Mouse (Mus musculus) G1E (cell line): ENCODE measurements around the gene 4930568D16Rik. TPM values are rescaled to one million over a fixed set of nuclear protein-coding genes. Genes with fewer than 3 reads are reported as not detected.
A peak's percentile ranks its signal among the peaks of the same experiment; 100 is the strongest.

Source experiments
- ATAC-seq: 2 replicates; pipeline ENCODE4 v1.8.0; 2016; ENCODE audit warnings: mild to moderate bottlenecking; ENCODE audit not compliant: insufficient number of reproducible peaks, poor library complexity, low FRiP score, severe bottlenecking; ENCODE audit errors: extremely low read depth
- DNase-seq: peaks from one replicate; pipeline ENCODE4 v3.0.0; 2012; ENCODE audit warnings: low spot score
- H3K27me3 ChIP-seq: 2 replicates; pipeline ENCODE4 v1.6.1; 2012; ENCODE audit warnings: mild to moderate bottlenecking, low read length, inconsistent platforms; ENCODE audit not compliant: insufficient read depth
- H3K36me3 ChIP-seq: replicated peaks from 2 replicates; pipeline ENCODE3; 2012; ENCODE audit warnings: mild to moderate bottlenecking, inconsistent platforms
- H3K4me1 ChIP-seq: 2 replicates; pipeline ENCODE4 v1.6.1; 2012; ENCODE audit warnings: low read depth, low read length, inconsistent platforms, mixed read lengths; ENCODE audit not compliant: insufficient read depth
- H3K4me3 ChIP-seq: 2 replicates; pipeline ENCODE4 v1.5.1; 2012; ENCODE audit warnings: low read depth, mild to moderate bottlenecking, inconsistent platforms, low read length, moderate library complexity, mixed read lengths
- H3K9me3 ChIP-seq: replicated peaks from 2 replicates; pipeline ENCODE4 v1.6.1; 2012; ENCODE audit warnings: inconsistent platforms
- CTCF ChIP-seq: IDR thresholded peaks from 2 replicates; pipeline ENCODE4 v1.5.1; 2012; ENCODE audit warnings: low read depth, low read length, inconsistent platforms, mixed read lengths
- GATA1 ChIP-seq: IDR thresholded peaks from 2 replicates; pipeline ENCODE4 v1.6.1; 2012; ENCODE audit warnings: borderline replicate concordance, low read length, inconsistent platforms, mixed read lengths
- GATA2 ChIP-seq: IDR thresholded peaks from 2 replicates; pipeline ENCODE4 v1.6.1; 2012; ENCODE audit warnings: low read depth, low read length, inconsistent platforms, borderline replicate concordance
- POLR2AphosphoS5 ChIP-seq: IDR thresholded peaks from 2 replicates; pipeline ENCODE4 v1.6.1; 2012; ENCODE audit warnings: low read depth, low read length, inconsistent platforms; ENCODE audit not compliant: insufficient replicate concordance
- TAL1 ChIP-seq: conservative IDR thresholded peaks from 2 replicates; pipeline ENCODE4 v1.6.1; 2012; ENCODE audit warnings: low read depth, low read length, inconsistent platforms, mixed read lengths
- polyA plus RNA-seq: library from polyadenylated mRNA; stranded (reverse); fragments of >175 nt; gene quantifications from 2 replicates; pipeline ENCODE4 v1.2.3, GENCODE M21; 2012
- total RNA-seq, 2 experiments: library from RNA; stranded (forward) in 1 of 2; stranded (reverse) in 1 of 2; fragments of 200-1000 nt in 1 of 2; fragments of >200 nt in 1 of 2; fragmentation: Nextera tagmentation in 1 of 2; gene quantifications; 2 replicates each; pipeline ENCODE4 v1.2.3; 2014 to 2017

The 4930568D16Rik gene
- not detected in 2 replicates for total RNA-seq (2014; fragmentation: Nextera tagmentation)
- 0.11 TPM in 1 of 2 replicates, not detected in the other for total RNA-seq (2017)
- polyA plus RNA-seq = not detected in 2 replicates

DNA sequence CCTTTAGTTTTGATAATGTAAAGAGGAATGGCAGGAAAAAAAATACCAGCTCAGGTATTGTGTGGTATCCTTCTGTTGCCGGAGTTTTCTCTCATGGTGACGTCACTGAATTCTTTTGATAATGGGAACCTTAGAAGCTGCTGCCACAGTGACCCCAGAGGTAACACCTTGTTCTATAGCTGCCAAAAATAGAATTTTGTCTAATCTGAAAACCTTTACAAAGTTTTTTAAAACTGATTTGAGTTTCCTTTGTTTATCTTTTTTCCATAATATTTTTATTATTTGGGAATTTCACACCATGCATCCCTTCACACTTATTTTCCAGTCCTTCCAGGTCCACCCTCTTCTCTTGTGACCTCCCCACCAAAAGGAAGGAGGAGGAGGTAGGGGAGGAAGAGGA lies at the start of gene 4930568D16Rik:
TSS of gene 4930568D16Rik (minus strand) at position 101 of the 400 bp plus-strand sequence.
- Histone ChIP-seq H3K9me3 (peaks cover 4% of the 10 kb centered on the region; the same call in 1 of the 2 replicates), H3K36me3 (no peaks in the 10 kb centered on the region), H3K27me3 (peaks cover 28% of the 10 kb centered on the region), H3K4me1 (no peaks in the 10 kb centered on the region), H3K4me3 (no peak within 1 kb of the TSS)
- ATAC-seq = no peak
- DNase-seq = no peak
- TF ChIP-seq TAL1 (no peak), GATA1 (no peak), POLR2AphosphoS5 (no peak), GATA2 (no peak), CTCF (no peak)

DNA sequence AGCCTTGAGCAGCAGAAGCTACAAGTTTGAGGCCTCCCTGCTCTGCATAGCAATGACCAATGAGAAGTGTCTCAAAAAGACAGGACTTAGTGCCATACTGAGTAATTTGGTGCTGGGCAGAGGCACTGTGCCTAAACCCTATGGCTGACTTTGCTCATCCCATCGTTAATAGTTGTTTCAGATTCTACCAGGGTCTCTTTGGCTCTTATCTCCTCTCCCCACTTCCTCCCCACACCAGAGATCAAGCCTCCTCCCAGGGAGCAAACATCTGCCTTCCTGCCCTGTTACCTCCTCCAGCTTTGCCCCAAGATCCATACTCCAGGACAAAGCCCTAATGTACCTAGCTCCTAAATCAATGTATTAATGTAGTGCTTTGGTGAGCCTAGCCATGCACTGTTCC lies 49.7 kb upstream of the 4930568D16Rik start:
- no peak overlapping the region for H3K4me3 ChIP-seq
- H3K36me3 ChIP-seq = peaks cover 85% of the 10 kb centered on the region
- TF ChIP-seq TAL1 = no peak
- TF ChIP-seq GATA2 = no peak
- TF ChIP-seq GATA1 = no peak
- no peak for TF ChIP-seq POLR2AphosphoS5
- no peak for TF ChIP-seq CTCF
- ATAC-seq = 0 out of 2 replicates have a peak, but pooled peaks have one; percentile 29
- DNase-seq = no peak
- H3K9me3 ChIP-seq = peaks cover 8% of the 10 kb centered on the region
- peaks cover 51% of the 10 kb centered on the region for H3K4me1 ChIP-seq
- no peaks in the 10 kb centered on the region for H3K27me3 ChIP-seq

- ATAC-seq (no peak), DNase-seq (no peak)
- Histone ChIP-seq H3K4me3 (no peak overlapping the region), H3K9me3 (peaks cover 8% of the 10 kb centered on the region), H3K36me3 (peaks cover 84% of the 10 kb centered on the region), H3K4me1 (peaks cover 43% of the 10 kb centered on the region), H3K27me3 (no peaks in the 10 kb centered on the region)
- no peak for TF ChIP-seq CTCF
- no peak for TF ChIP-seq POLR2AphosphoS5
- no peak for TF ChIP-seq TAL1
- TF ChIP-seq GATA1 = no peak
- TF ChIP-seq GATA2 = no peak
These were observed 48.9 kb upstream of the 4930568D16Rik start for GRCm38 (mm10) chr2:35416473-35416872.

GRCm38 (mm10) chr2:35412810-35413209 lies 45.3 kb upstream of the 4930568D16Rik start:
- ATAC-seq (no peak), DNase-seq (no peak)
- Histone ChIP-seq H3K9me3 (no peaks in the 10 kb centered on the region), H3K36me3 (peaks cover 91% of the 10 kb centered on the region), H3K4me1 (peaks cover 20% of the 10 kb centered on the region), H3K4me3 (no peak overlapping the region), H3K27me3 (no peaks in the 10 kb centered on the region)
- TF ChIP-seq GATA1 = no peak
- TF ChIP-seq CTCF = no peak
- no peak for TF ChIP-seq POLR2AphosphoS5
- no peak for TF ChIP-seq TAL1
- TF ChIP-seq GATA2 = no peak

- H3K4me3 ChIP-seq = no peak overlapping the region
- ATAC-seq (no peak), DNase-seq (no peak)
- H3K9me3 ChIP-seq = no peaks in the 10 kb centered on the region
- H3K27me3 ChIP-seq = no peaks in the 10 kb centered on the region
- TF ChIP-seq GATA2 = no peak
- no peak for TF ChIP-seq TAL1
- no peak for TF ChIP-seq POLR2AphosphoS5
- peaks cover 14% of the 10 kb centered on the region for H3K4me1 ChIP-seq
- peaks cover 91% of the 10 kb centered on the region for H3K36me3 ChIP-seq
These were observed 44.7 kb upstream of the 4930568D16Rik start for GRCm38 (mm10) chr2:35412246-35412645.

DNA sequence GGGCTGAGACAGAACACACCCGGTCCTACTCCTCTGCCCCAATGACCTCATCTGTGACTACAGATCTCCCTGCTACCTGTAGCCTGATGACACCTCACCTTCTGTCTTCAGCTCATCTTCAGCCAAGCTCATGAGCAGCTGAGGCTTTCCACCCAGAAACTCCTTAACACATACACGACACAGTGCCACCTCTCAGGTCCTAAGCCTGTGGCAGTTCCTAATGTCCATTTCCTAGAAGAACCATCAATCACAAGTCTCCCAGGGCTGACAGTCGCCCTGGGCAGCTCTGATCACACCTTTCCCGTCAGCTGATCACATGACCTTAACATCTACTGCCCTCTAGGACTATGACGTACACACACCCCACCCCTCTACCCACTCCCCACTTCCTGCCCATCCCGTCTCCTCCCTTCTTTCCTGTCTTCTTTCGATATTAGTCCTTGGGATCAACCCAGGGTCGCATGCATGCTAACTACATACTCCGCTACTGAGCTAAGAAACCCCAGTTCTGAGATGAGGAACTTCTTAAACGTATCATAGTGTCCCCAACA lies 44.2 kb upstream of the 4930568D16Rik start:
- Histone ChIP-seq H3K27me3 (no peaks in the 10 kb centered on the region), H3K36me3 (peaks cover 91% of the 10 kb centered on the region), H3K4me3 (no peak overlapping the region), H3K9me3 (no peaks in the 10 kb centered on the region), H3K4me1 (peaks cover 9% of the 10 kb centered on the region)
- no peak for TF ChIP-seq GATA1
- no peak for TF ChIP-seq GATA2
- TF ChIP-seq CTCF = no peak
- no peak for TF ChIP-seq TAL1
- TF ChIP-seq POLR2AphosphoS5 = no peak
- ATAC-seq (no peak), DNase-seq (no peak)
